Mouse (Mus musculus): ENCODE measurements around the gene Nrp2. TPM values are rescaled to one million over a fixed set of nuclear protein-coding genes. Genes with fewer than 3 reads are reported as not detected.

Gene Nrp2
- total RNA-seq, 4 experiments from 2014 or later: 38.0 to 54.0 (median 45.8) TPM

DNA sequence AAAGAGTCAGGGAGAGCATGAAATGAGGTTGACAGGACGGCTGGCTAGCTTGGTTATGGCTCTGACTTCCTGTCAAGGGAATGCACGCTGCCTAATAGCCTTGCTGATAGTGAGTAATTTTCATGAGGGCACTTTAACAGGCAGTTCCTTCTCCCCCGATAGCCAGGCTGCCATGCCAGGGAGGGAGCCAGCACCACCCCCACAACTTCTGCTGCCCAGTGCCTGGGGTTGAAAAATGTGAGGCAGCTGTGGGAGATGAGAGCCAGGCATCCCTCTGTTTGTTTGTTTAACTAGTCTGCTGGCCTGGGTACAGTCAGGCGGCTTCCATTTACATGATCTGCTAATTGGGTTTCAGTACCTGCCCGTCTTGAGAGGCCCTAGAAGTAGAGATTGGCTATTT is 157.7 kb downstream of the Nrp2 start:
- no peak for DNase-seq
